Mouse (Mus musculus) embryonic fibroblast, embryonic 13.5 days (primary cell): Measurements from ENCODE around the gene Pmepa1.

Experiments used
- CTCF ChIP-seq: IDR thresholded peaks from 2 replicates; pipeline ENCODE4 v1.5.1; 2011; ENCODE audit warnings: mild to moderate bottlenecking, control low read depth, low read length, moderate library complexity, borderline replicate concordance; ENCODE audit not compliant: insufficient read depth
- POLR2A ChIP-seq: IDR thresholded peaks from 2 replicates; pipeline ENCODE4 v1.6.1; 2011; ENCODE audit warnings: low read depth, mild to moderate bottlenecking, control low read depth, low read length, moderate library complexity

- TF ChIP-seq CTCF (no peak), POLR2A (no peak)
These were observed 17.8 kb downstream of the Pmepa1 start for GRCm38 (mm10) chr2:173258459-173259091.
